Mouse (Mus musculus): ENCODE measurements around the gene Igf2r.

Gene Igf2r

GRCm38 (mm10) chr17:12668478-12669362, 100.7 kb downstream of the Igf2r start:
- DNase-seq: peak; percentile 46

GRCm38 (mm10) chr17:12664156-12664555, 105.3 kb downstream of the Igf2r start:
- DNase-seq: no peak

DNA sequence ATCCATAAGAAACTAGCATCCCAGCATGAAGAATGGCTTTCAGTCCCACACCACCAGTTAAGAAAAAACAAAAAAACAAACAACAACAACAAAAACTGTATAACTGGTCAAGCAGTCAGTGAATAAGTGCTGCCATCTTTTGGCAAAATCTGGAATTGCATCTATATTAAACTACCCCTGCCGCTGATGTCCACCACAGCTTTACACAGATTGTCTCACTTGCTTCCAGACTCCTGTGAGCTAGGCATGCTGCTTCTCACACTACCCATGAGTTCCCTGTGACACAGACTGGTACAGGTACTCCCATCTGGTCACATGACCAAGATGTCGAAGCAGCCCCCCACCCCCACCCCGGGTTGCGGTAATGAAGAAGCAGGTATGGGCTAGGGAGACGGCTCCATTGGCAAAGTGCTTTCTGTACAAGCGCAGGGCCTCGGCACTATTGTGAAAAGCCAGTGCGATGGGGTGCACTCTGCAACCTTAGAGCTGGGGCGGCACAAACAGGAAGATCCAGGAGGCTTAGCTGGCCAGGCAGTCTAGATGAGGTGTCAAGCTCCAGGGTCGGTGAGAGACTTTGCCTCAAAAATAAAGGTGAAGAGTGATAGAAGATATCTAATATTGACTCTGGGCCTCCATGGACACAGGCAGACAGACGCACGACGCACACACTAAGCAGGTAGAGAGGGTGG, 108.7 kb downstream of the Igf2r start:
- DNase-seq: peak; percentile 62

DNA sequence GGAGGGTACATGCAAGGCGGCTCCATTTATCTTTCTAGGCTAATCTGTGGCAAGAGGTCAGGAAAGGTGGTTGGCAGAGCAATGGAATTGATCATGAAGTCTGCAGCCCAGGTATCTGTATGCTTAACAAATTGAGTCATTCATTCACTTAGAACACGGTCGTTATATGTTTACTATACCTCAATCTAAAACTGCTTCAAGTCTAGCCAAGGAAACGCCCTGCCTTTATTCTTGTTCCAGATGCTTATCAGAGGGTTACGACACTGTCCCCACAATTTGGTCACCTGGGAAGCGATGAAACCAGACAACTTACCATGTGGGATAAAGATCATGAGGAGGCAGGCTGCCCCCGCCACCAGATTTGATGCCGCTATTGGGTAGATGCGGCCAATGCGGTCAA, 110.2 kb downstream of the Igf2r start:
- no peak for DNase-seq

DNA sequence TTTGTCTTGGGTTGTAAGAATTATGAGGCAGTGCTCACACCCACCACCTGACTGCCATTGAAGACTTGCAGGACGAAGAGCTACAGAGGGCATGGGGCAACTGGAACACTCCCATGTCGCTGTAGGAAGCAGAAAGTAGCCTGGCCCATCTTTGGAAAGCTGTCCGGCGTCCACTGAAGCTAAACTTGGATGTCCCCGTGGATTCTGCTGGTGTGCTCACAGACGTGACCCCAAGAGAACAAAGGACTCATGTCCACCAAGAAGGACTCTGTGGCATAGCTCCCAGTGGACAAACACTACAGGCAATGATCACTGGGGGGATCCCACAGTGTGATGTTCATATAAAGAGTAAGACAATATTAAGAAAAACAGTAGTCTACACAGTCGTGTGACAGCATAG, 110.7 kb downstream of the Igf2r start:
- DNase-seq: no peak

DNA sequence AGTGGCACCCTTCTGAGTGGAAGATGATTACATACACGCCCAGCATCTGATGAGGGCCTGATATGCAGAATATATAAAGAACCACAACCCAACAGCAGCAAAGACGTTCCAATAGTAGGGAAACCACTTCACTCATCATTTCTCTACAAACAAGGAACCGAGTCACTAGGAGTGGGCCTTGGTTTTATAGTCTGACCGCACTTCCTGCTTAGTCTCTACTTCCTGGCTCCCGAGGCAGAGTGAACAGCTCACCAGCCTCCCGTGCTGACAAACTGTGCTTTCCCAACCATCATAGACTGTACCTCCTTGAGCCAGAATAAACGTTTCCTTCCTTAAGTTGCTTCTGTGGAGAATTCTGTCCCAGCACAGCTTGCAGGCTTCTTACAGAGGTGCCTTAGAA, 113.6 kb downstream of the Igf2r start:
- DNase-seq: no peak

DNA sequence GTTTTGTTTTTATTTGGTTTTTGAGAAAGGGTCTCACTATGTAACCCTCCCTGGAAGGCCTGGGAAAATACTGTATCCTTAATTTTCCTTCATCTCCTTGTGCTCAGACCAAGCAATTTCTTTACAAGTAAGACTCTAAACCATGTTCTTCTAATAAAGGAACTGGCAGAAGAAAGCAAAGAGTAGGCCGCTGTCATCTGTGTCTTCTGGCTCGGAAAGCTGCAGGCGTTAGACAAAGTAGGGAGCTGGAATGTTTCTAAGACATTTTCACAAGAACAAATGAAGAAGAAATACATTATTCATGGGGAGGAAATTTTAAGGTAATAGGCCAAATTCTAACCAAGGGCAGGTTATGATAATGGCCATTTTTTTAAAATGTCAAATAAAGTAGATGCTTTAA, 115.4 kb downstream of the Igf2r start:
- no peak for DNase-seq

GRCm38 (mm10) chr17:12652604-12653003, 116.9 kb downstream of the Igf2r start:
- DNase-seq: no peak

DNA sequence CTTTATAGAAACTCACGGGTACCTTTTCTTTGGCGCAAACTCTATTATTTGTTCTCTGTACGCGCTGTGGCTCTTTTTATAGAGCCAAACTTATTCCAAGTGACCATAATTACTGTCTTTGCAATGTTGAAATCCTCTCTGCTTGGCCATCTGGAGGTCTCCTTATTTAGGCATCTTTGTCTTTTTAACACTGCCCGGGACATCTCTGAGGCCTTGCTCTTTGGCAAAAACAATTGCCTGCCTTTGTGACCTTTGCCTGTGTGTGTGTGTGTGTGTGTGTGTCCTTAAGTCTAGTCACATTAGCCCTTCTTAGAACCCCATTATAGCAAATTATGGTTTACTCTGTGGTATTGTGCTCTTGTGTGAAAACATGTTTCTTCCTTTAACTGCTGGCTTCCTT, 124.0 kb downstream of the Igf2r start:
- DNase-seq: no peak

GRCm38 (mm10) chr17:12641087-12641486, 128.4 kb downstream of the Igf2r start:
- DNase-seq: no peak

DNA sequence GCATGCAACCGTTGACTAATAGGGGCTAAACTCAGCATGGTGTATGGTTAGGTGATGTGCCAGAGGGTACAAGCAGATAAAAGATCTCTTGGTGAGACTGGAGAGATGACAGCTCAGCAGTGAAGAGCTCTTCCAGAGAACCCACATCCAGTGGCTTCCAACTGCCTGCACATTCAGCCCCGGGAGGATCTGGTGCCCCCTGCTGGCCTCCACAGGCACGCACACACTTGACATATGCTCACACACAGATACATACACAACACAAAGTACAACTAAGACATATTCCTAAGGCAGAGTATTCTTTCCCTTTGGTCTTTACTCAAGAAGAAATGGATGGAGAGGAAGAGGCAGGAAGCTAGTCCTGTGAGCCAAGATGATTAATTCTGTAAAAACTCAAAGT, 129.9 kb downstream of the Igf2r start:
- DNase-seq: no peak

- no peak for DNase-seq
These were observed 134.7 kb downstream of the Igf2r start for GRCm38 (mm10) chr17:12634814-12635213.

Data from embryo, embryonic 11 days (tissue).